Mouse (Mus musculus) neural tube, embryonic 13.5 days (tissue): ENCODE measurements around the gene Bpi. TPM values are rescaled to one million over a fixed set of nuclear protein-coding genes. Genes with fewer than 3 reads are reported as not detected.
A peak's percentile ranks its signal among the peaks of the same experiment; 100 is the strongest.

Source experiments
- ATAC-seq: fragments of 200-750 bp; cut with Nextera tagmentation; 2 replicates; pipeline ENCODE4 v1.8.0; 2017; ENCODE audit warnings: low read depth, mild to moderate bottlenecking, moderate TSS enrichment, moderate library complexity
- H3K27ac ChIP-seq: fragments of 300-500 bp; sonication (generic); replicated peaks from 2 replicates; pipeline ENCODE4 v1.5.1; 2015; ENCODE audit warnings: moderate library complexity, mild to moderate bottlenecking, inconsistent platforms
- H3K27me3 ChIP-seq: fragments of 300-500 bp; sonication (generic); 2 replicates; pipeline ENCODE4 v1.6.1; 2015; ENCODE audit warnings: mild to moderate bottlenecking, inconsistent platforms
- H3K36me3 ChIP-seq: fragments of 300-500 bp; sonication (generic); 2 replicates; pipeline ENCODE4 v1.6.1; 2015; ENCODE audit warnings: mild to moderate bottlenecking, inconsistent platforms
- H3K4me1 ChIP-seq: fragments of 300-500 bp; sonication (generic); replicated peaks from 2 replicates; pipeline ENCODE4 v1.6.1; 2015; ENCODE audit warnings: inconsistent platforms
- H3K4me2 ChIP-seq: fragments of 300-500 bp; sonication (generic); 2 replicates; pipeline ENCODE4 v1.6.1; 2015; ENCODE audit warnings: inconsistent platforms, mild to moderate bottlenecking, moderate library complexity
- H3K4me3 ChIP-seq: fragments of 300-500 bp; sonication (generic); 2 replicates; pipeline ENCODE4 v1.5.1; 2015; ENCODE audit warnings: mild to moderate bottlenecking, inconsistent platforms
- H3K9ac ChIP-seq: fragments of 300-500 bp; sonication (generic); 2 replicates; pipeline ENCODE4 v1.6.1; 2015; ENCODE audit warnings: moderate library complexity, mild to moderate bottlenecking, inconsistent platforms
- H3K9me3 ChIP-seq: fragments of 300-500 bp; sonication (generic); 2 replicates; pipeline ENCODE4 v1.6.1; 2016; ENCODE audit warnings: inconsistent platforms
- WGBS: fragments of 180-500 bp; shearing (Covaris S2); methylation state at CpG from one replicate; pipeline ENCODE4 v1.1.7; 2015; 5-methylcytosine and 5-hydroxymethylcytosine counted together
- polyA plus RNA-seq: library from polyadenylated mRNA; unstranded; fragments of >200 nt; fragmentation: Nextera tagmentation; extraction: Ambion mirVana; gene quantifications from 2 replicates; pipeline ENCODE4 v1.2.1, GENCODE M21; 2015

The Bpi gene
- polyA plus RNA-seq, 1 experiment from 2014 or later = not detected

GRCm38 (mm10) chr2:158305948-158306695, 48.2 kb downstream of the Bpi start, which contains the start of gene Lbp:
TSS of gene Lbp (plus strand) at chr2:158306493.
- Histone ChIP-seq H3K27ac (no peak within 1 kb of the TSS), H3K9me3 (peaks cover 2% of the 10 kb centered on the region; the same call in 1 of the 2 replicates), H3K36me3 (no peaks in the 10 kb centered on the region), H3K9ac (no peak within 1 kb of the TSS), H3K4me2 (no peak within 1 kb of the TSS), H3K27me3 (no peaks in the 10 kb centered on the region), H3K4me3 (no peak within 1 kb of the TSS), H3K4me1 (peaks cover 7% of the 10 kb centered on the region; the same call in 1 of the 2 replicates)
- ATAC-seq = peak; percentile 23; the same call in 1 of the 2 replicates
- 55% methylated on average over 13 of the region's 13 CpGs for WGBS

GRCm38 (mm10) chr2:158306696-158307049, 48.8 kb downstream of the Bpi start:
- WGBS = 49% methylated on average over 6 of the region's 6 CpGs
- Histone ChIP-seq H3K9ac (no peak overlapping the region), H3K4me3 (no peak overlapping the region), H3K4me2 (no peak overlapping the region), H3K27ac (no peak overlapping the region), H3K36me3 (no peaks in the 10 kb centered on the region), H3K4me1 (peaks cover 7% of the 10 kb centered on the region; the same call in 1 of the 2 replicates), H3K27me3 (no peaks in the 10 kb centered on the region), H3K9me3 (peaks cover 2% of the 10 kb centered on the region; the same call in 1 of the 2 replicates)
- ATAC-seq = 0 out of 2 replicates have a peak, but pooled peaks have one; percentile 8

DNA sequence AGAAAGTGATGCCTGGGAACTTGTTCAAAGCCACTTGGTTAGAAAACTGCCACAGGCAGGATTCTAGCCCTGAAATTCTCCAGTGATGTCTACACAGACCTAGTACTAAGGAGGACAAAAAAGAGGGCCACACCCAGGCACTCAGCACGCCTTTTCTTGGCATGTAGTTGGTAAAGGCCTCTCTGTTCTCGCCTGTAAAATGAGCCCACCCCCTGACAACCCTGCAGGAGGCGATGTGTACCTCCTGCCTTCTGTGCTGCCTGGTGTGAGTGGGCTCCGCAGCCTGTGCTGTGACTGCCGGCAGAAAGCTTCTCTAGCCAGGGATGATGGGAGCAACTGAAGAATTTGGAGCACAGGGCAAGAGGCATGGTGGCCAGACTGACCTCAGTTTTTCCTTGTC, 50.4 kb downstream of the Bpi start:
- ATAC-seq = no peak
- no peak overlapping the region for H3K4me2 ChIP-seq
- no peak overlapping the region for H3K4me3 ChIP-seq
- no peak overlapping the region for H3K27ac ChIP-seq
- 62% methylated on average over 5 of the region's 5 CpGs for WGBS
- peaks cover 7% of the 10 kb centered on the region; the same call in 1 of the 2 replicates for H3K4me1 ChIP-seq
- no peaks in the 10 kb centered on the region for H3K27me3 ChIP-seq
- no peak overlapping the region for H3K9ac ChIP-seq
- H3K9me3 ChIP-seq = peaks cover 2% of the 10 kb centered on the region; the same call in 1 of the 2 replicates
- H3K36me3 ChIP-seq = no peaks in the 10 kb centered on the region

GRCm38 (mm10) chr2:158313089-158313488, 55.2 kb downstream of the Bpi start:
- Histone ChIP-seq H3K27me3 (no peaks in the 10 kb centered on the region), H3K4me2 (no peak overlapping the region), H3K9me3 (no peaks in the 10 kb centered on the region), H3K4me1 (peaks cover 8% of the 10 kb centered on the region; the same call in 1 of the 2 replicates), H3K4me3 (no peak overlapping the region), H3K27ac (no peak overlapping the region), H3K36me3 (no peaks in the 10 kb centered on the region), H3K9ac (no peak overlapping the region)
- WGBS = 64% methylated on average over 1 of the region's 1 CpGs
- ATAC-seq = no peak

GRCm38 (mm10) chr2:158316371-158316770, 58.5 kb downstream of the Bpi start:
- 74% methylated on average over 8 of the region's 8 CpGs for WGBS
- Histone ChIP-seq H3K27ac (no peak overlapping the region), H3K9me3 (no peaks in the 10 kb centered on the region), H3K27me3 (no peaks in the 10 kb centered on the region), H3K4me1 (peaks cover 8% of the 10 kb centered on the region; the same call in 1 of the 2 replicates), H3K36me3 (no peaks in the 10 kb centered on the region), H3K4me3 (no peak overlapping the region), H3K4me2 (no peak overlapping the region), H3K9ac (no peak overlapping the region)
- no peak for ATAC-seq

GRCm38 (mm10) chr2:158317026-158317425, 59.1 kb downstream of the Bpi start:
- no peaks in the 10 kb centered on the region for H3K27me3 ChIP-seq
- ATAC-seq = peak; percentile 72
- 11% methylated on average over 5 of the region's 5 CpGs for WGBS

GRCm38 (mm10) chr2:158321596-158321995, 63.7 kb downstream of the Bpi start:
- WGBS = 92% methylated on average over 6 of the region's 6 CpGs
- H3K36me3 ChIP-seq = no peaks in the 10 kb centered on the region
- H3K4me3 ChIP-seq = no peak overlapping the region
- H3K4me2 ChIP-seq = no peak overlapping the region
- H3K27ac ChIP-seq = no peak overlapping the region
- ATAC-seq = no peak
- H3K4me1 ChIP-seq = peaks cover 22% of the 10 kb centered on the region
- no peaks in the 10 kb centered on the region for H3K27me3 ChIP-seq
- no peak overlapping the region for H3K9ac ChIP-seq
- H3K9me3 ChIP-seq = no peaks in the 10 kb centered on the region

More at GRCm38 (mm10) chr2:158317026-158317425, 59.1 kb downstream of the Bpi start:
- no peak overlapping the region for H3K4me3 ChIP-seq
- peaks cover 8% of the 10 kb centered on the region; the same call in 1 of the 2 replicates for H3K4me1 ChIP-seq
- H3K27ac ChIP-seq = no peak overlapping the region
- no peak overlapping the region for H3K4me2 ChIP-seq
- H3K36me3 ChIP-seq = no peaks in the 10 kb centered on the region
- H3K9me3 ChIP-seq = no peaks in the 10 kb centered on the region
- no peak overlapping the region for H3K9ac ChIP-seq

DNA sequence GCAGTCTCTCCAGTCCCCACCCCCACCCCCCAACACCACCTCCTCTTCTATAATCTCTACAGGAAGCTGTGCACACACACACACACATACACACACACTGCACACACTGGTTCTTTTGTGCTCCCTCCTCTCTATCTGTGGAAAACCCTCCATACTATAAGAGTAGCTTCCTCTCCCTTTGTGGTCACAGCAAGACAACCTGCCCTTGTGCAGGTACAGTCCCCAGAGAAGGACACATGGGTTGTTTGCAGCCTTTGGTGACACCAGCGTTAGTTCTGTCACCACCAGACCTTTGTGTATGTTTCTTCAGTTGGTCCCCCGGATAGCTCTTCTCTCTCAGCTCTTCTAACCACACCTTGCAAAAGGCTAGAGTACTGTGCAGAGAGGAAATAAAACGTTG, 65.0 kb downstream of the Bpi start:
- H3K36me3 ChIP-seq = no peaks in the 10 kb centered on the region
- H3K4me1 ChIP-seq = peaks cover 14% of the 10 kb centered on the region
- H3K9ac ChIP-seq = no peak overlapping the region
- H3K27ac ChIP-seq = no peak overlapping the region
- H3K9me3 ChIP-seq = no peaks in the 10 kb centered on the region
- H3K4me3 ChIP-seq = no peak overlapping the region
- ATAC-seq = no peak
- H3K4me2 ChIP-seq = no peak overlapping the region
- 70% methylated on average over 3 of the region's 3 CpGs for WGBS
- H3K27me3 ChIP-seq = no peaks in the 10 kb centered on the region

DNA sequence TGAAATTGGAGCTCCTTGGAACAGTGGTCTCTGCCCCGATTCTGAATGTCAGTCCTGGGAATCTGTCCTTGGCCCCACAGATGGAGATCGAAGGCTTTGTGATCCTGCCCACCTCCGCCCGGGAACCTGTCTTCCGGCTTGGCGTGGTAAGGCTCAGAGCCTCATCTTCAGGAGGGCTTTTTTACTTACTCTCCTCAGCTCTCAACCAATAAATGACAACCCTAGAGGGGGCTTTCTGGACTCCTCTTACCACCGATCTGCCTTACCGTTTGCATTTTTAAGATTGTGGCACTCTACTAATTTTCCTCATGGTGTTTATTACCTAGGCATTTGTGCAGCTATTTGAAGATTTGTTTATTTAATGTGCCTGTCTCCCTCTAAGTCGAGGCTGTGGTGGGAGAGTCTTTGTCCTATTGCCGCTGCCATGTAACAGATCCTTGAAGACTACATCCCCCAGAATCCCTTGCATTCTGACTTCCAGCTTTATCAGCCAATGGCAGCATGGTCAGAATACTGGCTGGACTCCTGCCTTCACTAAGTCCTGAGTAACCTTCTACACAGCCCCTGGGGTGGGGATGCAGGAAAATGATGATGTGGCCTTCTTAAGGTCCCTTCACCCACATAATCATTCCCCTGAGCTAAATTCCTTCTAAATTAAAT, 66.8 kb downstream of the Bpi start:
- WGBS = 60% methylated on average over 10 of the region's 10 CpGs
- Histone ChIP-seq H3K9ac (no peak overlapping the region), H3K27me3 (no peaks in the 10 kb centered on the region), H3K9me3 (no peaks in the 10 kb centered on the region), H3K4me2 (0 out of 2 replicates have a peak overlapping the region, but pooled peaks have one; percentile 14), H3K4me3 (no peak overlapping the region), H3K27ac (0 out of 2 replicates have a peak overlapping the region, but pooled peaks have one; percentile 7), H3K4me1 (peaks cover 14% of the 10 kb centered on the region), H3K36me3 (no peaks in the 10 kb centered on the region)
- peak; percentile 81 for ATAC-seq

DNA sequence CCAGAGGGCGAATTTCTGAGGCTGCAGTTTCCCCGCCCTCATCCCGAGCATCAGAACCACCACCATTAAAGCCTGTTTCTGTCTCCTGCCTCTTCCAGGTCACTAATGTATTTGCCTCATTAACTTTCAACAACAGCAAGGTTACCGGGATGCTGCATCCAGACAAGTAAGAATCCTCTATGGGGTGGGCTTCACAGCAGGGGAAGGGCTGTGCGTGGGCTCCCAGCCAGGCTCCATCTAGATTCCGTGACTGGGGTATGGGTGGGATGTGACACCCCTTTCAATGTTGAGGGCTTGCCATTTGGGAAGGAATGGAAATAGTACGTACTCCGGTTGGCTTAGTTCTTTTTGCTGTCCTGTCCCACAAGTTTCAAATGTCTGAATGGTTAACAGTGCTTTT, 67.7 kb downstream of the Bpi start:
- peak; percentile 71 for ATAC-seq
- peaks cover 14% of the 10 kb centered on the region for H3K4me1 ChIP-seq

More for the DNA sequence above, 67.7 kb downstream of the Bpi start:
- H3K4me2 ChIP-seq = no peak overlapping the region
- H3K9me3 ChIP-seq = no peaks in the 10 kb centered on the region
- WGBS = 39% methylated on average over 8 of the region's 8 CpGs
- H3K9ac ChIP-seq = no peak overlapping the region
- H3K4me3 ChIP-seq = no peak overlapping the region
- H3K36me3 ChIP-seq = no peaks in the 10 kb centered on the region
- no peaks in the 10 kb centered on the region for H3K27me3 ChIP-seq
- H3K27ac ChIP-seq = 0 out of 2 replicates have a peak overlapping the region, but pooled peaks have one; percentile 7
